Mouse (Mus musculus): ENCODE results near the gene Rps6kb1. TPM values are rescaled to one million over a fixed set of nuclear protein-coding genes. Genes with fewer than 3 reads are reported as not detected.
A peak's percentile ranks its signal among the peaks of the same experiment; 100 is the strongest.

Rps6kb1 gene
- total RNA-seq, 4 experiments from 2014 or later = 16.5 to 24.5 (median 23.9) TPM

GRCm38 (mm10) chr11:86468971-86469370 is 75.6 kb downstream of the Rps6kb1 start:
- DNase-seq (ENCODE audit: low spot score) = no peak

- no peak for DNase-seq (ENCODE audit: low spot score)
Measured at GRCm38 (mm10) chr11:86468345-86468744, 76.3 kb downstream of the Rps6kb1 start.

GRCm38 (mm10) chr11:86464275-86464674 is 80.3 kb downstream of the Rps6kb1 start:
- DNase-seq (ENCODE audit: low spot score) = peak; percentile 45

- no peak for DNase-seq (ENCODE audit: low spot score)
Measured at GRCm38 (mm10) chr11:86462579-86462978, 82.0 kb downstream of the Rps6kb1 start.

GRCm38 (mm10) chr11:86458866-86459265 is 85.7 kb downstream of the Rps6kb1 start:
- no peak for DNase-seq (ENCODE audit: low spot score)

- DNase-seq (ENCODE audit: low spot score) = no peak
Measured at GRCm38 (mm10) chr11:86457545-86457944, 87.1 kb downstream of the Rps6kb1 start.

- DNase-seq (ENCODE audit: low spot score) = no peak
Measured at GRCm38 (mm10) chr11:86453991-86454390, 90.6 kb downstream of the Rps6kb1 start.

Small RNAs within 50 kb of the gene (microRNA-seq; reads per million reads assigned to microRNA genes)
- gene Mir21a = 7,977 reads per million, percentile 93 among the genes with 10 or more reads in this experiment

Other genes with a start within 250 kb of the Rps6kb1 start
- gene Med13, start 187.2 kb downstream of the Rps6kb1 start, total RNA-seq (2022) = 10 to 100 TPM; 28.7 to 42.4 (median 33.7) TPM
- gene Rnft1, start 60.1 kb downstream of the Rps6kb1 start, total RNA-seq (2022) = 10 to 100 TPM; 25.4 to 30.0 (median 29.3) TPM
- 1 to 10 TPM; 5.4 to 6.2 (median 5.8) TPM for gene Tubd1, start 186 bp upstream of the Rps6kb1 start, total RNA-seq (2022)
- 10 to 100 TPM; 60.2 to 77.1 (median 64.7) TPM for gene Vmp1, start 139.0 kb upstream of the Rps6kb1 start, total RNA-seq (2022)
- gene Ptrh2, start 139.2 kb upstream of the Rps6kb1 start, total RNA-seq (2022) = 1 to 10 TPM; 6.6 to 7.3 (median 7.1) TPM
- gene Cltc, start 212.8 kb upstream of the Rps6kb1 start, total RNA-seq (2022) = 100 to 1,000 TPM; 128 to 169 (median 144) TPM